Mouse (Mus musculus): ENCODE results near the gene Ncor2. TPM values are rescaled to one million over a fixed set of nuclear protein-coding genes. Genes with fewer than 3 reads are reported as not detected.
"Not testable (repeated sequence)": the region's sequence is repeated elsewhere in the genome, so short reads cannot be mapped to it uniquely, and the experiment has no call there.

Gene Ncor2
- polyA plus RNA-seq, 1 experiment, result 46.9 TPM

DNA sequence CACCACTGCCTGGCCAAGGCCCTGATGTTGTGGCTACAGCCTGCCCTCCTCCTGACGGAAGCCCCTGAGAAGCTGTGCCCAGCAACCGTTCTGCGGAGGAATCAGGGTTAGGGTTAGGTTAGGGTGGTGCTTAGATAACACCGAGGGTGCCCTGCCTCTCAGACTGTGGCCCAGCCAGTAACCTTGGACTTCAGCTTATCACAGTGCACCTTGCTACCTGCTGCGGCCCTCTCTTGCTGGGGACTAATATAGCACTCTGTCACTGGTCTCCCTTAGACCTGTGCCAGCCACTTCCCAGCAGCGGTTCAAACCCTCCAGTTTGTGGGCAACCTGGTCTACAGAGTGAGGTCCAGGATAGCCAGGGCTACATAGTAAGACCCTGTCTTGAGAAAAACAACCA, 20.1 kb upstream of the Ncor2 start:
- Histone ChIP-seq H3K4me1 (ENCODE audit: control insufficient read depth, insufficient read depth, low read length) (peaks cover 1% of the 10 kb centered on the region; the same call in 1 of the 2 replicates), H3K27ac (ENCODE audit: control insufficient read depth, insufficient read depth, low read depth, low read length, poor library complexity) (no peak overlapping the region), H3K4me3 (replicated peaks; ENCODE audit: control insufficient read depth, low read depth, low read length) (no peak overlapping the region)
- 66% methylated on average over 6 of the region's 6 CpGs for WGBS
- TF ChIP-seq CTCF (IDR thresholded peaks at IDR 0.05; ENCODE audit: control insufficient read depth, insufficient read depth, low read length) (no peak), POLR2A (IDR thresholded peaks at IDR 0.05; ENCODE audit: borderline replicate concordance, control insufficient read depth, low read depth, low read length) (no peak)

DNA sequence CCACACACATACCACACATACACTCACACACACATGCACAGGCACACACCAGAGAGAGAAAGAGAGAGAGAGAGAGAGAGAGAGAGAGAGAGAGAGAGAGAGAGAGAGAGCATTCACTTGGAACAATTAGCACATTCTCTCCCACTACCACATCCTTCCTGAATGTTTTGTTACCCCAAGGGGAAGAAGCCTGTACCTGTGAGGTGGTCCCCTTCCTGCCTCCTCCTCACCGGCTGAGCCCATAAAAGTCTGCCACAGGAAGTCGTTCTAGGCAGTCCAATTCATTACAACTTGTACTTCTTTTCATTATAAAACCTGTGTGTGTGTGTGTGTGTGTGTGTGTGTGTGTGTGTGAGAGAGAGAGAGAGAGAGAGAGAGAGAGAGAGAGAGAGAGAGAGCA, 18.3 kb upstream of the Ncor2 start:
- H3K27ac ChIP-seq (ENCODE audit: control insufficient read depth, insufficient read depth, low read depth, low read length, poor library complexity); H3K4me3 ChIP-seq (replicated peaks; ENCODE audit: control insufficient read depth, low read depth, low read length); H3K4me1 ChIP-seq (ENCODE audit: control insufficient read depth, insufficient read depth, low read length): not testable (repeated sequence)
- 7% methylated on average over 2 of the region's 2 CpGs for WGBS

DNA sequence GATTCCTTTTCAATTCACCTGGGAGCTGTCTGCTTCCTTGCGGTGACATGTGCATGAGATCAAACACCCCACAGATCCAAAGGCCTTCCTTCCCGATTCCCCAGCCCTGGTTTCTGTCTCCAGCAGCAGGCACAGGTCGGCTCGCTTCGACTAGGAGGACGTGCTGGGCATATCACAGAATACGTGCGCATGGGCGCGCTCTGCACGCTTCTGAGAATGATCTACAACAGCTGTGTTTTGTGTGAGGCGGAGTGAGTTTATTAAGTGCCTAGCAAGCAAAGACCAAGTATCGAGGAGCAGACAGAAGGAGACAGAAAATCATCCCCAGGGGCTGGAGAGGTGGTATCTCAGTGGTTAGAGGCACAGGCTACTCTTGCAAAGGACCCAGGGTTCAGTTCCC, 17.0 kb upstream of the Ncor2 start:
- Histone ChIP-seq H3K4me3 (replicated peaks; ENCODE audit: control insufficient read depth, low read depth, low read length) (no peak overlapping the region), H3K27ac (ENCODE audit: control insufficient read depth, insufficient read depth, low read depth, low read length, poor library complexity) (no peak overlapping the region), H3K4me1 (ENCODE audit: control insufficient read depth, insufficient read depth, low read length) (peaks cover 1% of the 10 kb centered on the region; the same call in 1 of the 2 replicates)
- TF ChIP-seq POLR2A (IDR thresholded peaks at IDR 0.05; ENCODE audit: borderline replicate concordance, control insufficient read depth, low read depth, low read length) (no peak), CTCF (IDR thresholded peaks at IDR 0.05; ENCODE audit: control insufficient read depth, insufficient read depth, low read length) (no peak)
- WGBS, result 90% methylated on average over 13 of the region's 13 CpGs

DNA sequence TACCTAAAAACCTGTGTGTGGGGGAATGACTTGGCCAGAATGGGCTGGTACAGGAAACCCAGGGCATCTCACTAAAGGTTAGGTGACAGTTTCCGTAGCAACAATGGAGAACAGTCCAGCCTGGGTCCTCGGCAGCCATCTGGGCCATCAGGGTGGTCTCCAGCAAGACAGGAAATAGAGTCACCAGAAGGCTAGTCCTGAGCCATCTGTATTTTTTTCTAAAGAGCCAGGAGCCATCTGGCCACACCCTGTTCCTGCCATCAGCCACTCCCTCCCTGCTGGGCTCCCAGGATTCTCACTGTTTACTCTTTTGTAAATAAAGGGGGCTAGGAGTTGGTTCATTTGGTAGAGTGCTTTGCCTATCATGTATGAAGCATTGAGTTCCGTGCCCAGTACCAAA, 16.1 kb upstream of the Ncor2 start:
- no peak overlapping the region for H3K4me3 ChIP-seq (replicated peaks; ENCODE audit: control insufficient read depth, low read depth, low read length)
- H3K27ac ChIP-seq (ENCODE audit: control insufficient read depth, insufficient read depth, low read depth, low read length, poor library complexity), result no peak overlapping the region
- TF ChIP-seq CTCF (IDR thresholded peaks at IDR 0.05; ENCODE audit: control insufficient read depth, insufficient read depth, low read length) (no peak), POLR2A (IDR thresholded peaks at IDR 0.05; ENCODE audit: borderline replicate concordance, control insufficient read depth, low read depth, low read length) (no peak)
- H3K4me1 ChIP-seq (ENCODE audit: control insufficient read depth, insufficient read depth, low read length), result peaks cover 1% of the 10 kb centered on the region; the same call in 1 of the 2 replicates
- 57% methylated on average over 3 of the region's 3 CpGs for WGBS

DNA sequence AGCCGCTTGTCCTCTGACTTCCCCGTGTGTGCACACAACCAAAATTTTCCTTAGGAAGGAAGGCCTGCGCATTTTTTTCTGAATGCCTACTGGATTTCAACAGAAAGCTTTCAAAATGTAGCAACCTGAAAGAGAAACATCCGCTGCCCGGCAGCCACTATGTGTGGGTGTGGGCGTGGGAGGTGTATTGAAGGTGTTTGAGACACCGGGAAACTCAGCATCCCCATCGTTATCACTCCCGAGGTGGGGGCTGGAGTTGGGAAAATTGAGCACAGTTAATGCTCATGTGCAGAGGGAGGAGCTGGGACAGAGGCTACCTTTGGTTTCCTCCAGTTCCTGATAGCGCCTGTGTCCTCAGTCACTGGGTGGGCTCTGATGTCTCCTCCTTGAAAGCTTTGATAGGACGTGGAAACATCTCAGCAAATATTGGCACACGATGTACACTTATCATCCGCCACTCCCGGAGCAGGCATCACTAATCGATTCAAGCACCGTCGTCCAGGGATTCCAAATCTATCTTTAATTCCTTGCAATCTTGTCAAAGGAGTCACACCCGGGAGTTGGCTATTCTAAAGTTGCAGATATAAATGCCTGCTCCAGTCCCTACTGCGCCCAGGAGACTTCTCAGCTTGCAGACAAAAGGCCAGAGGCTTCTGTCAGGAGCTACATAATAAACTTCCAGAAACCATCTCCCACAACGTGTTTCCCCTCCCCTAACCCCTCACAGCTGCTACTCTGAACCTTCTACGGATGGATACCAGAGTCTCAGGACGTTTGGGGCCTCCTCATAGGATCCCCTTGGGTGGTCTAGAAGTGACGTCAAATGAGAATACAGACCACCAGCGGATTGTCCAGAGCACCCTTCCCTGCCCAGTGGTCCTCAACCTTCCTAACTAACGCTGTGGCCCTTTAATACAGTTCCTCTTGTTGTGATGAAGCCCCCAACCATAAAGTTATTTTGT, 14.7 kb upstream of the Ncor2 start:
- no peak overlapping the region for H3K27ac ChIP-seq (ENCODE audit: control insufficient read depth, insufficient read depth, low read depth, low read length, poor library complexity)
- 69% methylated on average over 25 of the region's 25 CpGs for WGBS
- TF ChIP-seq CTCF (IDR thresholded peaks at IDR 0.05; ENCODE audit: control insufficient read depth, insufficient read depth, low read length), result no peak
- TF ChIP-seq POLR2A (IDR thresholded peaks at IDR 0.05; ENCODE audit: borderline replicate concordance, control insufficient read depth, low read depth, low read length), result no peak
- H3K4me1 ChIP-seq (ENCODE audit: control insufficient read depth, insufficient read depth, low read length), result peaks cover 1% of the 10 kb centered on the region; the same call in 1 of the 2 replicates
- H3K4me3 ChIP-seq (replicated peaks; ENCODE audit: control insufficient read depth, low read depth, low read length), result no peak overlapping the region

DNA sequence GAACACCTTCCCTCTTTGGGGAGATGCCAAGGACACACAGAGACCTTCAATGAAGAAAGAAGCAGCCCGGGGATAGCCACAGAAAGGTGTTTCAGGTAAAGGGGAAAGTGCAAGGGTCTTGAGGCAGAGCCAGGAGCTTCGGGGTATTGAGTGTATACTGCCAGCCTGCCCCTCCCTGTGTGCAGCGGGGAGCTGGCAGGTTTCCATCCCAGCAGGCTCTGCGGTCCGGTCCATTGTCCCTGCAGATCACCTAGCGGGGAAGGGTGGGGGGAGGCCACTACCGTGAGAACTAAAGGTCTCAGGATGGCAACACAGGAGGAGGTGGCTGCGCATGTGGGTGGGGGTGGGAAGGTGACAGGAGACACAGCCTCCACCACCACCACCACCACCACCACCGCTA, 12.6 kb upstream of the Ncor2 start:
- no peak overlapping the region for H3K27ac ChIP-seq (ENCODE audit: control insufficient read depth, insufficient read depth, low read depth, low read length, poor library complexity)
- TF ChIP-seq CTCF (IDR thresholded peaks at IDR 0.05; ENCODE audit: control insufficient read depth, insufficient read depth, low read length) (no peak), POLR2A (IDR thresholded peaks at IDR 0.05; ENCODE audit: borderline replicate concordance, control insufficient read depth, low read depth, low read length) (no peak)
- no peak overlapping the region for H3K4me3 ChIP-seq (replicated peaks; ENCODE audit: control insufficient read depth, low read depth, low read length)
- WGBS, result 74% methylated on average over 9 of the region's 9 CpGs
- peaks cover 2% of the 10 kb centered on the region; the same call in 1 of the 2 replicates for H3K4me1 ChIP-seq (ENCODE audit: control insufficient read depth, insufficient read depth, low read length)

DNA sequence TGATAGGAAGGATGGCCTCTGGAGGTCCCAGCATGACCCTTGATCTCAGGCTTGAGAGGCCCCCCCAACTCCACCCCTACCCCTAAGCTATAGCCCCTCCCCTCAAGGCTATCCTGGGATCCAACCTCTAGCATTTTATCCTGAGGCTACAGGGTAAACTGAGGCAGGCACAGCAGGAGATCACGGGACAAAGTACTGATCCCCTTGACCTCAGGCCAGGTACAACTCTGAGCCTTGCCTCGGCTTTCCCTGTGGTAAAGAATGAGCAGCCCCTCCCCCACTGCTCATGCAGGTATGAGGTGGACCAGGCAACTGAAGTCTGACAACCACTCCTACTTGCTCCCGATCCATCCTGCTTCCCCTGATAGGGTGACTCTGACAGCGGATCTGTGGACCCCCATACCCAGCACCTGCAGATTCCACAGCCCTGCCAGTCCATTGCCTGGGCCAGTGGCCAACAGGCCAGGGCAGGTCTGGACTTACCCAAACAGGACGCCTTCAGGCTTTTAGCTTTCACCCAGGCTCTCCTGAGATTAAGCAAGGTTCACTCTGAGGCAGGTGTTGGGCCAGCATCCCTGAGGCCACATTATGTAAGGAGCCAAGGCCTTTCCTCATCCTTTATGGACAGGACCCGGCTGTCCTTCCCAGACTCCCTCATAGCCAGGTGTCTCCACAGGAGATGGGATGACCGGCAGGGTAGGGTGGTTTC, 11.2 kb upstream of the Ncor2 start:
- Histone ChIP-seq H3K4me3 (replicated peaks; ENCODE audit: control insufficient read depth, low read depth, low read length) (no peak overlapping the region), H3K4me1 (ENCODE audit: control insufficient read depth, insufficient read depth, low read length) (peaks cover 2% of the 10 kb centered on the region; the same call in 1 of the 2 replicates), H3K27ac (ENCODE audit: control insufficient read depth, insufficient read depth, low read depth, low read length, poor library complexity) (no peak overlapping the region)
- no peak for TF ChIP-seq CTCF (IDR thresholded peaks at IDR 0.05; ENCODE audit: control insufficient read depth, insufficient read depth, low read length)
- no peak for TF ChIP-seq POLR2A (IDR thresholded peaks at IDR 0.05; ENCODE audit: borderline replicate concordance, control insufficient read depth, low read depth, low read length)
- 80% methylated on average over 7 of the region's 7 CpGs for WGBS

DNA sequence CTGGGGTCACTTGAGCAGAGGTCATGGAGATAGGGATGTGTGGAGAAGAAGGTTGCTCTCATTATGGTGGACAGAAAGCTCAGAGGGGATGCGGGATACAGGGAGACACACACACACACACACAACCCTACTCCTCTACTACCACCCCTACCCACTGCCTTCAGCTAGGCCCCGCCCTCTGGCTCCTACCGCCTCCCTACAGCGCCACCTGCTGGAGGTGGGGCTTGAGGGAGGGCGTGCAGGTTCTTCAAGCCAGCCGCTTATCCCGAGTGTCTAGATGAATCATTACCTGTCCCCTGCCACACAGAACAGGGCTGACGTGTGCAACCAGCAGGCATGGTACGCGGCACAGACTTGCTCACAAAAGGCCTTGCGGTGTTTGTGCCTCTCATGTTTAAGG, 10.6 kb upstream of the Ncor2 start:
- TF ChIP-seq CTCF (IDR thresholded peaks at IDR 0.05; ENCODE audit: control insufficient read depth, insufficient read depth, low read length) (peak; percentile 84), POLR2A (IDR thresholded peaks at IDR 0.05; ENCODE audit: borderline replicate concordance, control insufficient read depth, low read depth, low read length) (no peak)
- 50% methylated on average over 11 of the region's 11 CpGs for WGBS
- no peak overlapping the region for H3K27ac ChIP-seq (ENCODE audit: control insufficient read depth, insufficient read depth, low read depth, low read length, poor library complexity)
- H3K4me3 ChIP-seq (replicated peaks; ENCODE audit: control insufficient read depth, low read depth, low read length), result no peak overlapping the region
- peaks cover 2% of the 10 kb centered on the region; the same call in 1 of the 2 replicates for H3K4me1 ChIP-seq (ENCODE audit: control insufficient read depth, insufficient read depth, low read length)
